Mouse (Mus musculus): Measurements from ENCODE around the gene Grin3a. TPM values are rescaled to one million over a fixed set of nuclear protein-coding genes. Genes with fewer than 3 reads are reported as not detected.

Gene Grin3a
- 2.4 TPM in 2 replicates for polyA plus RNA-seq (2014; fragmentation: Nextera tagmentation; extraction: Ambion mirVana)

DNA sequence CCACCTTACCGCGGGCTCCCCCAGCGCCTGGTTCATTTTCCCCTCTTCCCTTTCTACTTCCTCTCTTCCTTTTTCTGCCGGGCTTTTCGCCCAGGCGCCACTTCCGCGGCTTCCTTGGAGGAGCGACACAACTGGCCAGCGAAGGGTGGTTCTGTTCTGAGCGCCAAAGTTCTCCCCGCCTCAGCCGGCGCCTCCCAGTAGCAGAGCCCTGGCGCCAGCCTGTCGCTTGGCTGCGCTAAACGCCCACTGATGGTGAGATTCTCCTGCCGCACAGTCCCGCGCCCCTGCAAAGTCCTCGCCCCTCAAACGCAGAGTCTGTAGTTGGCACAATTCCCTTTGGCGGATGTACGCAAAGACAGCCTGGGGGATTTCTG, at the start of gene Grin3a:
Gene Grin3a, minus strand, starts transcription at position 133 of the 374 bp plus-strand sequence.
- peak within 1 kb of the TSS; percentile 23; the same call in 1 of the 2 replicates for H3K9ac ChIP-seq (ENCODE audit: low read depth, low read length)
- peak within 1 kb of the TSS; percentile 89 for H3K4me2 ChIP-seq
- peak; percentile 81 for ATAC-seq (replicated peaks; ENCODE audit: insufficient number of reproducible peaks, low FRiP score, low TSS enrichment)
- H3K4me1 ChIP-seq (ENCODE audit: control insufficient read depth, insufficient read depth, low read length), result peaks cover 6% of the 10 kb centered on the region
- peak within 1 kb of the TSS; percentile 57 for H3K4me3 ChIP-seq (ENCODE audit: low read depth, low read length)
- H3K27me3 ChIP-seq (ENCODE audit: control insufficient read depth, insufficient read depth, low read length), result peaks cover 13% of the 10 kb centered on the region
- H3K9me3 ChIP-seq (replicated peaks; ENCODE audit: control insufficient read depth, low read length), result no peaks in the 10 kb centered on the region
- WGBS (ENCODE audit: insufficient replicate concordance), result under 1% methylated on average over 25 of the region's 25 CpGs
- H3K36me3 ChIP-seq (ENCODE audit: control insufficient read depth, insufficient read depth, low read length), result no peaks in the 10 kb centered on the region
- H3K27ac ChIP-seq (ENCODE audit: low read depth, low read length), result no peak within 1 kb of the TSS

DNA sequence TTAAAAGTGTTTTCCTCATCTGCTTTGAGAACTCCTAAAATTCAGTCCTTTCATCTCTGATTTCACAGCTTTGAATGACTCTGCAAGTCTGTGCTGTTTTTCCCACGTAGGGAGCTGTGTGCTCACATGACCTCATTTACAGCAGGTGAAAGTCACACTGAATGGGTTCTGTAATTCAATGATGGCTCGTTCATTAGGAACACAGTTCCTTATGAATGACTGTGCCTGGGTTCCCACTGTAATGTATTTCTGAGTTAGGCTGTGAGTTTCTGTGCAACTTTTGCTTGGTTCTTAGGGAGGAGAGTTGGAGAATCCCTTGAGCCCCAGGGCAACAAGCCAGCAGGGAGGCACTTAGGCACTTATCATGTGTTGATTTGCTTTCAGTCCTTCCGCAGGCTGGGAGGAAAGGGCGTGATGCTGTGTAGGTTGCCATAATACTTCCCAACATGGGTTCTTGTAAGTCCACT, 46.3 kb upstream of the Grin3a start:
- Histone ChIP-seq H3K9me3 (replicated peaks; ENCODE audit: control insufficient read depth, low read length) (no peaks in the 10 kb centered on the region), H3K4me1 (ENCODE audit: control insufficient read depth, insufficient read depth, low read length) (no peaks in the 10 kb centered on the region), H3K4me3 (ENCODE audit: low read depth, low read length) (no peak overlapping the region), H3K27me3 (ENCODE audit: control insufficient read depth, insufficient read depth, low read length) (no peaks in the 10 kb centered on the region), H3K27ac (ENCODE audit: low read depth, low read length) (no peak overlapping the region), H3K4me2 (no peak overlapping the region; the same call in 1 of the 2 replicates), H3K36me3 (ENCODE audit: control insufficient read depth, insufficient read depth, low read length) (no peaks in the 10 kb centered on the region), H3K9ac (ENCODE audit: low read depth, low read length) (no peak overlapping the region)
- 19% methylated on average over 4 of the region's 4 CpGs for whole genome bisulfite sequencing (ENCODE audit: insufficient replicate concordance)
- no peak for ATAC-seq (replicated peaks; ENCODE audit: insufficient number of reproducible peaks, low FRiP score, low TSS enrichment)

DNA sequence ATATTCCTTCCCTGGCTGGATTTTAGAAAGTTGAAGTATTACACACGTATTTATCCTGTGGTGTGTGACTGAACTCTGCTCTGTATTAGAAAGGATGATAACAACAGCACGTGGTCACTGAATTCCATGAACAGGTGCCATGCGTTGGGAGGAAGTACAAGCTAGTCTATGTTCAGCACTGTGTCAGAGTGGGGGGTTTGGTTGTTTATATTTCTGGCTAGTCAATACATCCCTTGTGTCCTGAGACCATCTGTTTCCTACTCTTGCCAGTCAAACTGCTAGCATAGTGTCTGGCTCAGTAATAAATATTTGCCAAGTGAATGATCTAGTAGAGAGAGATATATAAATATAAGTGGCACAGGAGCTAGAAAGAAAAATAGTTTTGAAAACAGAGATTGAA, 31.5 kb upstream of the Grin3a start:
- no peak for ATAC-seq (replicated peaks; ENCODE audit: insufficient number of reproducible peaks, low FRiP score, low TSS enrichment)
- H3K4me3 ChIP-seq (ENCODE audit: low read depth, low read length), result no peak overlapping the region
- no peak overlapping the region for H3K4me2 ChIP-seq
- no peak overlapping the region for H3K9ac ChIP-seq (ENCODE audit: low read depth, low read length)
- no peaks in the 10 kb centered on the region for H3K4me1 ChIP-seq (ENCODE audit: control insufficient read depth, insufficient read depth, low read length)
- H3K27ac ChIP-seq (ENCODE audit: low read depth, low read length), result no peak overlapping the region
- H3K9me3 ChIP-seq (replicated peaks; ENCODE audit: control insufficient read depth, low read length), result no peaks in the 10 kb centered on the region
- no peaks in the 10 kb centered on the region for H3K27me3 ChIP-seq (ENCODE audit: control insufficient read depth, insufficient read depth, low read length)
- WGBS (ENCODE audit: insufficient replicate concordance), result 55% methylated on average over 3 of the region's 3 CpGs
- H3K36me3 ChIP-seq (ENCODE audit: control insufficient read depth, insufficient read depth, low read length), result no peaks in the 10 kb centered on the region

GRCm38 (mm10) chr4:49860611-49861010, 15.1 kb upstream of the Grin3a start:
- Histone ChIP-seq H3K27ac (ENCODE audit: low read depth, low read length) (no peak overlapping the region), H3K27me3 (ENCODE audit: control insufficient read depth, insufficient read depth, low read length) (no peaks in the 10 kb centered on the region)

DNA sequence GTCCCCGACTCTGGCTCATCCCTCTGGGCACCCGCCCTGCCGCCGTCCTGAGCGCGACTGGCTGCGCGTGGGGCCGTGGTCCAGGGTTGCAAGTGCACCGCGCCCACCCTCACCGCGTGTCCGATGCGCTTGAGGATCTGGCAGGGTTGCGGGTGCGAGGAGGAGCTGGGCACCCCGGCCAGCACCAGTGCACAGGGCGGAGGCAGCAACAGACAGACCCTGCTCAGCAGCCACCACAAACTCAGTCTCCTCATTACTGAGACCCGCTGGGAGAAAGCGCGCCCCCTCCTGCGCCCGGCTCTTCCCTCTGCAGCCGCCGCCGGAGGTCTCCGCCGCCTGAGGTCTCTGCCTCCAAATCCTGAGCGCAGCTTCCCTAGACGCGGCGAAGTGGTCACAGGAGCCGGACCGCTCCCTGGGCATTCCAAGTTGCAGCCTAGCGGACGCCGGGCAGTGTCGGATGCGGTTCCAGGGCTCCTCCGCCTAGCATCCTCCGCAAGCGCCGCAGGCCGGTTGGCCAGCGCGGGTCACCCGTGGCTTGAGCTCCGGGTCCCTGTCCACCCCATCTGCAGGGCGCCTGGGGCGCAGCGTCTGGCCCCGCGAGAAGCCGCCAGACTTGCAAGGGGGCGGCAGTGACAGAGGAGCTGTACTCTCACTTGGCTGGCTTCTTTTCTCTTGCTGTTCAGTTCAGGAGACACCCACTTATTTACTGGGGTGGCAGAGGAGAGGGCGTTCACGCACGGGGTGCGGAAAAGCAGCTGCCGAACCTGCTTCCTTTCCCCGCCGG, 524 bp downstream of the Grin3a start:
- Histone ChIP-seq H3K27me3 (ENCODE audit: control insufficient read depth, insufficient read depth, low read length) (peaks cover 13% of the 10 kb centered on the region), H3K4me2 (peak overlapping the region; percentile 89), H3K9me3 (replicated peaks; ENCODE audit: control insufficient read depth, low read length) (no peaks in the 10 kb centered on the region), H3K9ac (ENCODE audit: low read depth, low read length) (peak overlapping the region; percentile 23; the same call in 1 of the 2 replicates), H3K36me3 (ENCODE audit: control insufficient read depth, insufficient read depth, low read length) (no peaks in the 10 kb centered on the region), H3K4me1 (ENCODE audit: control insufficient read depth, insufficient read depth, low read length) (peaks cover 6% of the 10 kb centered on the region), H3K27ac (ENCODE audit: low read depth, low read length) (no peak overlapping the region), H3K4me3 (ENCODE audit: low read depth, low read length) (peak overlapping the region; percentile 57)
- 2% methylated on average over 63 of the region's 63 CpGs for WGBS (ENCODE audit: insufficient replicate concordance)
- ATAC-seq (replicated peaks; ENCODE audit: insufficient number of reproducible peaks, low FRiP score, low TSS enrichment), result peak; percentile 29; the same call in 1 of the 2 replicates

More at GRCm38 (mm10) chr4:49860611-49861010, 15.1 kb upstream of the Grin3a start:
- WGBS (ENCODE audit: insufficient replicate concordance), result 81% methylated on average over 2 of the region's 2 CpGs
- no peaks in the 10 kb centered on the region for H3K36me3 ChIP-seq (ENCODE audit: control insufficient read depth, insufficient read depth, low read length)
- no peaks in the 10 kb centered on the region for H3K9me3 ChIP-seq (replicated peaks; ENCODE audit: control insufficient read depth, low read length)
- no peak overlapping the region for H3K4me2 ChIP-seq
- no peak for ATAC-seq (replicated peaks; ENCODE audit: insufficient number of reproducible peaks, low FRiP score, low TSS enrichment)
- no peak overlapping the region for H3K4me3 ChIP-seq (ENCODE audit: low read depth, low read length)
- no peak overlapping the region for H3K9ac ChIP-seq (ENCODE audit: low read depth, low read length)
- no peaks in the 10 kb centered on the region for H3K4me1 ChIP-seq (ENCODE audit: control insufficient read depth, insufficient read depth, low read length)

- peak overlapping the region; percentile 89 for H3K4me2 ChIP-seq
- no peaks in the 10 kb centered on the region for H3K9me3 ChIP-seq (replicated peaks; ENCODE audit: control insufficient read depth, low read length)
- WGBS (ENCODE audit: insufficient replicate concordance), result 4% methylated on average over 33 of the region's 33 CpGs
- ATAC-seq (replicated peaks; ENCODE audit: insufficient number of reproducible peaks, low FRiP score, low TSS enrichment), result 0 out of 2 replicates have a peak, but pooled peaks have one; percentile 9
- peak overlapping the region; percentile 57 for H3K4me3 ChIP-seq (ENCODE audit: low read depth, low read length)
- no peak overlapping the region for H3K9ac ChIP-seq (ENCODE audit: low read depth, low read length)
- H3K4me1 ChIP-seq (ENCODE audit: control insufficient read depth, insufficient read depth, low read length), result peaks cover 6% of the 10 kb centered on the region
- no peak overlapping the region for H3K27ac ChIP-seq (ENCODE audit: low read depth, low read length)
- peaks cover 13% of the 10 kb centered on the region for H3K27me3 ChIP-seq (ENCODE audit: control insufficient read depth, insufficient read depth, low read length)
- H3K36me3 ChIP-seq (ENCODE audit: control insufficient read depth, insufficient read depth, low read length), result no peaks in the 10 kb centered on the region
Measured at GRCm38 (mm10) chr4:49844274-49844827, 1.2 kb downstream of the Grin3a start.

GRCm38 (mm10) chr4:49843787-49844186, 1.8 kb downstream of the Grin3a start:
- no peak for ATAC-seq (replicated peaks; ENCODE audit: insufficient number of reproducible peaks, low FRiP score, low TSS enrichment)
- Histone ChIP-seq H3K9ac (ENCODE audit: low read depth, low read length) (no peak overlapping the region), H3K27me3 (ENCODE audit: control insufficient read depth, insufficient read depth, low read length) (peaks cover 13% of the 10 kb centered on the region), H3K27ac (ENCODE audit: low read depth, low read length) (no peak overlapping the region), H3K4me1 (ENCODE audit: control insufficient read depth, insufficient read depth, low read length) (peaks cover 6% of the 10 kb centered on the region), H3K36me3 (ENCODE audit: control insufficient read depth, insufficient read depth, low read length) (no peaks in the 10 kb centered on the region), H3K4me2 (peak overlapping the region; percentile 89), H3K9me3 (replicated peaks; ENCODE audit: control insufficient read depth, low read length) (no peaks in the 10 kb centered on the region), H3K4me3 (ENCODE audit: low read depth, low read length) (no peak overlapping the region)
- WGBS (ENCODE audit: insufficient replicate concordance), result 20% methylated on average over 6 of the region's 6 CpGs

DNA sequence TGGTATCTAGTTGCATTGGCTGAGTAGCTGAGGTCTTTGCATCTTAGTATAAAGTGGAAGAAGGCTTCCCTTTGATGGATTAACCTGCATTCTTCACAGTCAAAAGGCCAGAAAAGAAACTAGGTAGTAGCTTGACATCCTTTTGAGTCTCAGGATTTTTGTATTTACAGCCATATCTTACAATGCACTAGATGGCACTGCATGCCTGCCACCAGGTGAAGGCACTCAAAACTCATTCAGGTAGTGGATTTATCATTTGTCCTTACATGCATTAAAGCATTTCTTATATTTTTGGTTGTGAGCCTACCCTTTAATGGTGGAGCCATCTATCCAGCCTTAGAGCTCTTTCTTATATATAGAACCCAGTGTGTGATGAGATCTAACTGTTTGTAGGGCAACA, 13.5 kb downstream of the Grin3a start:
- H3K27ac ChIP-seq (ENCODE audit: low read depth, low read length), result no peak overlapping the region
- H3K4me1 ChIP-seq (ENCODE audit: control insufficient read depth, insufficient read depth, low read length), result no peaks in the 10 kb centered on the region
- no peaks in the 10 kb centered on the region for H3K36me3 ChIP-seq (ENCODE audit: control insufficient read depth, insufficient read depth, low read length)
- H3K4me2 ChIP-seq, result no peak overlapping the region
- H3K4me3 ChIP-seq (ENCODE audit: low read depth, low read length), result no peak overlapping the region
- no peak overlapping the region for H3K9ac ChIP-seq (ENCODE audit: low read depth, low read length)
- ATAC-seq (replicated peaks; ENCODE audit: insufficient number of reproducible peaks, low FRiP score, low TSS enrichment), result no peak
- H3K9me3 ChIP-seq (replicated peaks; ENCODE audit: control insufficient read depth, low read length), result no peaks in the 10 kb centered on the region
- H3K27me3 ChIP-seq (ENCODE audit: control insufficient read depth, insufficient read depth, low read length), result no peaks in the 10 kb centered on the region

Data from heart, embryonic 11.5 days (tissue).